Mouse (Mus musculus) limb, embryonic 12.5 days (tissue): ENCODE measurements around the gene Ttc7b. TPM values are rescaled to one million over a fixed set of nuclear protein-coding genes. Genes with fewer than 3 reads are reported as not detected.

Experiments used
- ATAC-seq: fragments of 200-750 bp; cut with Nextera tagmentation; 2 replicates; pipeline ENCODE4 v1.8.0; 2017; ENCODE audit warnings: low read depth, moderate TSS enrichment; ENCODE audit not compliant: insufficient number of reproducible peaks, insufficient read depth, low FRiP score, low TSS enrichment
- H3K27ac ChIP-seq: fragments of 300-500 bp; sonication (generic); 2 replicates; pipeline ENCODE4 v1.5.1; 2016; ENCODE audit warnings: mild to moderate bottlenecking, moderate library complexity
- H3K27me3 ChIP-seq: fragments of 300-500 bp; sonication (generic); 2 replicates; pipeline ENCODE4 v1.6.1; 2016; ENCODE audit warnings: mild to moderate bottlenecking, moderate library complexity
- H3K36me3 ChIP-seq: fragments of 300-500 bp; sonication (generic); 2 replicates; pipeline ENCODE4 v1.6.1; 2016; ENCODE audit warnings: mild to moderate bottlenecking, moderate library complexity
- H3K4me1 ChIP-seq: fragments of 300-500 bp; sonication (generic); replicated peaks from 2 replicates; pipeline ENCODE4 v1.6.1; 2016
- H3K4me2 ChIP-seq: fragments of 300-500 bp; sonication (generic); 2 replicates; pipeline ENCODE4 v1.6.1; 2016; ENCODE audit warnings: mild to moderate bottlenecking, moderate library complexity
- H3K4me3 ChIP-seq: fragments of 300-500 bp; sonication (generic); replicated peaks from 2 replicates; pipeline ENCODE4 v1.5.1; 2016; ENCODE audit warnings: mild to moderate bottlenecking
- H3K9ac ChIP-seq: fragments of 300-500 bp; sonication (generic); replicated peaks from 2 replicates; pipeline ENCODE4 v1.6.1; 2016; ENCODE audit warnings: mild to moderate bottlenecking, moderate library complexity
- H3K9me3 ChIP-seq: fragments of 300-500 bp; sonication (generic); 2 replicates; pipeline ENCODE4 v1.6.1; 2016; ENCODE audit warnings: mild to moderate bottlenecking, moderate library complexity
- WGBS: fragments of 180-500 bp; shearing (Covaris S2); methylation state at CpG from one replicate; pipeline ENCODE4 v1.1.7; 2016; 5-methylcytosine and 5-hydroxymethylcytosine counted together
- polyA plus RNA-seq: library from polyadenylated mRNA; unstranded; fragments of >200 nt; fragmentation: Nextera tagmentation; extraction: Ambion mirVana; gene quantifications from 2 replicates; pipeline ENCODE4 v1.2.1, GENCODE M21; 2016

Gene Ttc7b
- polyA plus RNA-seq, 1 experiment from 2014 or later: 4.8 TPM

- ATAC-seq: no peak
- no peak overlapping the region for H3K4me2 ChIP-seq
- WGBS: 60% methylated on average over 12 of the region's 12 CpGs
- H3K9me3 ChIP-seq: no peaks in the 10 kb centered on the region
- no peak overlapping the region for H3K9ac ChIP-seq
- H3K27ac ChIP-seq: no peak overlapping the region
- peaks cover 17% of the 10 kb centered on the region for H3K4me1 ChIP-seq
- no peak overlapping the region for H3K4me3 ChIP-seq
- peaks cover 22% of the 10 kb centered on the region; the same call in 1 of the 2 replicates for H3K36me3 ChIP-seq
- H3K27me3 ChIP-seq: no peaks in the 10 kb centered on the region
Measured at GRCm38 (mm10) chr12:100313785-100314375, 206.7 kb downstream of the Ttc7b start.

GRCm38 (mm10) chr12:100313209-100313608 lies 207.4 kb downstream of the Ttc7b start:
- ATAC-seq: no peak
- Histone ChIP-seq H3K27me3 (no peaks in the 10 kb centered on the region), H3K4me1 (peaks cover 17% of the 10 kb centered on the region), H3K4me3 (no peak overlapping the region), H3K27ac (no peak overlapping the region), H3K36me3 (peaks cover 22% of the 10 kb centered on the region; the same call in 1 of the 2 replicates), H3K4me2 (no peak overlapping the region), H3K9ac (no peak overlapping the region), H3K9me3 (no peaks in the 10 kb centered on the region)
- WGBS: 68% methylated on average over 6 of the region's 6 CpGs

- no peak for ATAC-seq
- H3K4me3 ChIP-seq: no peak overlapping the region
- no peak overlapping the region for H3K27ac ChIP-seq
- no peaks in the 10 kb centered on the region for H3K27me3 ChIP-seq
- peaks cover 34% of the 10 kb centered on the region; the same call in 1 of the 2 replicates for H3K36me3 ChIP-seq
- no peak overlapping the region for H3K4me2 ChIP-seq
- H3K4me1 ChIP-seq: peaks cover 19% of the 10 kb centered on the region
- H3K9me3 ChIP-seq: no peaks in the 10 kb centered on the region
- 62% methylated on average over 6 of the region's 6 CpGs for WGBS
- no peak overlapping the region for H3K9ac ChIP-seq
Measured at GRCm38 (mm10) chr12:100310471-100311392, 209.9 kb downstream of the Ttc7b start.

GRCm38 (mm10) chr12:100309201-100309600 lies 211.4 kb downstream of the Ttc7b start:
- no peak overlapping the region for H3K9ac ChIP-seq
- no peak overlapping the region for H3K27ac ChIP-seq
- H3K4me2 ChIP-seq: no peak overlapping the region
- peaks cover 35% of the 10 kb centered on the region; the same call in 1 of the 2 replicates for H3K36me3 ChIP-seq
- 51% methylated on average over 4 of the region's 4 CpGs for WGBS
- no peaks in the 10 kb centered on the region for H3K9me3 ChIP-seq
- no peak overlapping the region for H3K4me3 ChIP-seq
- H3K4me1 ChIP-seq: 0 out of 2 replicates have a peak, but pooled peaks cover 6% of the 10 kb centered on the region
- no peak for ATAC-seq
- H3K27me3 ChIP-seq: no peaks in the 10 kb centered on the region

- ATAC-seq: 0 out of 2 replicates have a peak, but pooled peaks have one; percentile 11
- H3K4me1 ChIP-seq: 0 out of 2 replicates have a peak, but pooled peaks cover 6% of the 10 kb centered on the region
- H3K4me2 ChIP-seq: no peak overlapping the region
- H3K27ac ChIP-seq: no peak overlapping the region
- H3K4me3 ChIP-seq: no peak overlapping the region
- no peak overlapping the region for H3K9ac ChIP-seq
- WGBS: 71% methylated on average over 8 of the region's 8 CpGs
- H3K36me3 ChIP-seq: peaks cover 35% of the 10 kb centered on the region; the same call in 1 of the 2 replicates
- no peaks in the 10 kb centered on the region for H3K27me3 ChIP-seq
- H3K9me3 ChIP-seq: no peaks in the 10 kb centered on the region
Measured at GRCm38 (mm10) chr12:100307501-100308260, 212.9 kb downstream of the Ttc7b start.

- H3K36me3 ChIP-seq: peaks cover 30% of the 10 kb centered on the region
- H3K9ac ChIP-seq: no peak overlapping the region
- H3K27ac ChIP-seq: no peak overlapping the region
- no peak overlapping the region for H3K4me2 ChIP-seq
- H3K27me3 ChIP-seq: no peaks in the 10 kb centered on the region
- H3K9me3 ChIP-seq: no peaks in the 10 kb centered on the region
- no peak overlapping the region for H3K4me3 ChIP-seq
- 0 out of 2 replicates have a peak, but pooled peaks cover 6% of the 10 kb centered on the region for H3K4me1 ChIP-seq
- ATAC-seq: no peak
- WGBS: 57% methylated on average over 1 of the region's 1 CpGs
Measured at GRCm38 (mm10) chr12:100306336-100306735, 214.3 kb downstream of the Ttc7b start.

- Histone ChIP-seq H3K9me3 (no peaks in the 10 kb centered on the region), H3K27ac (no peak overlapping the region), H3K36me3 (peaks cover 29% of the 10 kb centered on the region), H3K4me2 (no peak overlapping the region), H3K27me3 (no peaks in the 10 kb centered on the region), H3K4me3 (no peak overlapping the region), H3K9ac (no peak overlapping the region), H3K4me1 (0 out of 2 replicates have a peak, but pooled peaks cover 6% of the 10 kb centered on the region)
- 77% methylated on average over 4 of the region's 4 CpGs for WGBS
- ATAC-seq: no peak
Measured at GRCm38 (mm10) chr12:100305051-100305673, 215.5 kb downstream of the Ttc7b start.

- no peaks in the 10 kb centered on the region for H3K9me3 ChIP-seq
- peaks cover 38% of the 10 kb centered on the region for H3K36me3 ChIP-seq
- 77% methylated on average over 2 of the region's 2 CpGs for WGBS
- H3K9ac ChIP-seq: no peak overlapping the region
- H3K27me3 ChIP-seq: no peaks in the 10 kb centered on the region
- H3K4me3 ChIP-seq: no peak overlapping the region
- ATAC-seq: no peak
- H3K27ac ChIP-seq: no peak overlapping the region
- 0 out of 2 replicates have a peak, but pooled peaks cover 6% of the 10 kb centered on the region for H3K4me1 ChIP-seq
- H3K4me2 ChIP-seq: no peak overlapping the region
Measured at GRCm38 (mm10) chr12:100304280-100304679, 216.3 kb downstream of the Ttc7b start.

- no peak overlapping the region for H3K4me2 ChIP-seq
- H3K9me3 ChIP-seq: no peaks in the 10 kb centered on the region
- WGBS: 58% methylated on average over 7 of the region's 7 CpGs
- no peaks in the 10 kb centered on the region for H3K27me3 ChIP-seq
- 0 out of 2 replicates have a peak, but pooled peaks cover 6% of the 10 kb centered on the region for H3K4me1 ChIP-seq
- no peak overlapping the region for H3K27ac ChIP-seq
- no peak overlapping the region for H3K4me3 ChIP-seq
- H3K36me3 ChIP-seq: peaks cover 41% of the 10 kb centered on the region
- ATAC-seq: no peak
- no peak overlapping the region for H3K9ac ChIP-seq
Measured at GRCm38 (mm10) chr12:100303141-100303540, 217.5 kb downstream of the Ttc7b start.

- Histone ChIP-seq H3K4me1 (no peaks in the 10 kb centered on the region), H3K36me3 (peaks cover 28% of the 10 kb centered on the region), H3K27ac (no peak overlapping the region), H3K4me2 (no peak overlapping the region), H3K27me3 (no peaks in the 10 kb centered on the region), H3K9ac (no peak overlapping the region), H3K9me3 (no peaks in the 10 kb centered on the region), H3K4me3 (no peak overlapping the region)
- no peak for ATAC-seq
- WGBS: 87% methylated on average over 5 of the region's 5 CpGs
Measured at GRCm38 (mm10) chr12:100300446-100300845, 220.2 kb downstream of the Ttc7b start.
